Mouse (Mus musculus) thymus, postnatal 14 days (tissue): ENCODE data around the gene L1cam.

Experiments used
- DNase-seq: peaks from one replicate; pipeline ENCODE4 v3.0.0; 2021

L1cam gene

GRCm38 (mm10) chrX:73895719-73896118, at the start of gene L1cam:
Gene L1cam, minus strand, starts transcription at chrX:73896105.
- peak; percentile 71 for DNase-seq

- DNase-seq = no peak
Measured at GRCm38 (mm10) chrX:73942294-73942693, 46.4 kb upstream of the L1cam start.

GRCm38 (mm10) chrX:73941860-73942259, 46.0 kb upstream of the L1cam start:
- DNase-seq = no peak

GRCm38 (mm10) chrX:73931871-73932270, 36.0 kb upstream of the L1cam start:
- DNase-seq = no peak

GRCm38 (mm10) chrX:73930402-73931062, 34.6 kb upstream of the L1cam start, which contains the start of gene Renbp:
Gene Renbp, minus strand, starts transcription at chrX:73930850.
- DNase-seq = peak; percentile 67

- peak; percentile 61 for DNase-seq
Measured at GRCm38 (mm10) chrX:73922550-73922882, 26.6 kb upstream of the L1cam start.

- DNase-seq = peak; percentile 82
Measured at GRCm38 (mm10) chrX:73921823-73922549, 26.1 kb upstream of the L1cam start, which contains the start of the genes Arhgap4 and Naa10. Gene Arhgap4, minus strand, starts transcription at chrX:73921870. Gene Naa10, minus strand, starts transcription at chrX:73921944.

- DNase-seq = no peak
Measured at GRCm38 (mm10) chrX:73921285-73921822, 25.4 kb upstream of the L1cam start.

GRCm38 (mm10) chrX:73918631-73919030, 22.7 kb upstream of the L1cam start:
- no peak for DNase-seq

- no peak for DNase-seq
Measured at GRCm38 (mm10) chrX:73916945-73917344, 21.0 kb upstream of the L1cam start.

- DNase-seq = peak; percentile 91
Measured at GRCm38 (mm10) chrX:73914827-73915703, 19.2 kb upstream of the L1cam start.

GRCm38 (mm10) chrX:73911588-73911987, 15.7 kb upstream of the L1cam start:
- peak; percentile 82 for DNase-seq

GRCm38 (mm10) chrX:73911156-73911555, 15.3 kb upstream of the L1cam start:
- peak; percentile 85 for DNase-seq

- no peak for DNase-seq
Measured at GRCm38 (mm10) chrX:73910451-73910850, 14.5 kb upstream of the L1cam start.

GRCm38 (mm10) chrX:73910049-73910448, 14.1 kb upstream of the L1cam start:
- DNase-seq = no peak

- DNase-seq = no peak
Measured at GRCm38 (mm10) chrX:73897959-73898358, 2.1 kb upstream of the L1cam start.

GRCm38 (mm10) chrX:73892833-73893232, 3.1 kb downstream of the L1cam start:
- DNase-seq = no peak

- no peak for DNase-seq
Measured at GRCm38 (mm10) chrX:73891551-73892152, 4.3 kb downstream of the L1cam start, which contains the start of gene Avpr2. Gene Avpr2, plus strand, starts transcription at chrX:73892102.

- no peak for DNase-seq
Measured at GRCm38 (mm10) chrX:73881463-73881862, 14.4 kb downstream of the L1cam start.

- DNase-seq = no peak
Measured at GRCm38 (mm10) chrX:73881036-73881427, 14.9 kb downstream of the L1cam start.

- DNase-seq = peak; percentile 76
Measured at GRCm38 (mm10) chrX:73880194-73881035, 15.5 kb downstream of the L1cam start.

- no peak for DNase-seq
Measured at GRCm38 (mm10) chrX:73877014-73877413, 18.9 kb downstream of the L1cam start.
